Mouse (Mus musculus) lung, postnatal 0 days (tissue): ENCODE results near the gene Pla2g4d.

Experiments used
- CTCF ChIP-seq: IDR thresholded peaks from 2 replicates; pipeline ENCODE4 v1.5.1; 2016; ENCODE audit warnings: antibody characterized with exemption, mild to moderate bottlenecking
- EP300 ChIP-seq: IDR thresholded peaks from 2 replicates; pipeline ENCODE4 v1.6.1; 2016; ENCODE audit warnings: antibody characterized with exemption, mild to moderate bottlenecking, control low read depth

- TF ChIP-seq CTCF (no peak), EP300 (no peak)
Observed at GRCm38 (mm10) chr2:120301076-120301475, 12.1 kb upstream of the Pla2g4d start.
